Mouse (Mus musculus) left cerebral cortex, postnatal 36 days (tissue): ENCODE data around the gene Plcb2. TPM values are rescaled to one million over a fixed set of nuclear protein-coding genes. Genes with fewer than 3 reads are reported as not detected.

Experiments used
- DNase-seq, 2 experiments: peaks; one replicate each; pipeline ENCODE4 v3.0.0; 2021 to 2022; ENCODE audit warnings: low spot score in 2 of 2, mixed read lengths in 1 of 2
- intact Hi-C: fragments of 180-260 bp; cut with DNase I; formaldehyde crosslinking; loops from one replicate; pipeline ENCODE4 v1.15.1; 2025
- total RNA-seq, 2 experiments: library from RNA; stranded (reverse); gene quantifications; 2 replicates each; pipeline ENCODE4 v1.2.3; 2021

Gene Plcb2
- total RNA-seq, 2 experiments from 2014 or later, result 2.4 to 3.4 TPM

GRCm38 (mm10) chr2:118727911-118728310, 327 bp downstream of the Plcb2 start:
- DNase-seq, result no peak
- intact Hi-C loops, result no loop called here

GRCm38 (mm10) chr2:118726873-118727272, 1.4 kb downstream of the Plcb2 start:
- intact Hi-C loops, result no loop called here
- no peak for DNase-seq

- intact Hi-C loops, result no loop called here
- DNase-seq, result no peak
These were observed 2.7 kb downstream of the Plcb2 start for GRCm38 (mm10) chr2:118725511-118725910.

GRCm38 (mm10) chr2:118723693-118724486, 4.3 kb downstream of the Plcb2 start:
- intact Hi-C loops, result no loop called here
- no peak for DNase-seq

GRCm38 (mm10) chr2:118716677-118717076, 11.6 kb downstream of the Plcb2 start:
- no peak for DNase-seq
- intact Hi-C loops, result no loop called here

GRCm38 (mm10) chr2:118714230-118714629, 14.0 kb downstream of the Plcb2 start:
- intact Hi-C loops, result no loop called here
- DNase-seq, result peak; percentile 60 to 63

- DNase-seq, result no peak
- intact Hi-C loops, result no loop called here
These were observed 14.6 kb downstream of the Plcb2 start for GRCm38 (mm10) chr2:118713631-118714030.

- DNase-seq, result peak in 1 of 2 experiments; percentile 63
- intact Hi-C loops, result no loop called here
These were observed 17.2 kb downstream of the Plcb2 start for GRCm38 (mm10) chr2:118711038-118711494.

- intact Hi-C loops, result no loop called here
- no peak for DNase-seq
These were observed 18.5 kb downstream of the Plcb2 start for GRCm38 (mm10) chr2:118709655-118710221.

- intact Hi-C loops, result no loop called here
- no peak for DNase-seq
These were observed 19.8 kb downstream of the Plcb2 start for GRCm38 (mm10) chr2:118708472-118708871.

GRCm38 (mm10) chr2:118706436-118706835, 21.8 kb downstream of the Plcb2 start:
- intact Hi-C loops, result no loop called here
- DNase-seq, result peak in 1 of 2 experiments; percentile 58

- intact Hi-C loops, result loop anchor here (5.0 kb wide), 2 partner anchors 42 to 43 kb away; partner anchors contain the start of genes Inafm2 and Pak6
- no peak for DNase-seq
These were observed 24.1 kb downstream of the Plcb2 start, which contains the start of gene Ankrd63 for GRCm38 (mm10) chr2:118703913-118704730. Gene Ankrd63, minus strand, starts transcription at chr2:118703963.

- peak in 1 of 2 experiments; percentile 61 for DNase-seq
- intact Hi-C loops, result loop anchor here (5.0 kb wide), 2 partner anchors 41 to 44 kb away; partner anchors contain the start of genes Inafm2 and Pak6
These were observed 25.1 kb downstream of the Plcb2 start for GRCm38 (mm10) chr2:118702883-118703761.

GRCm38 (mm10) chr2:118701971-118702882, 26.0 kb downstream of the Plcb2 start:
- intact Hi-C loops, result loop anchor here (2.0 to 5.0 kb wide), 3 partner anchors 40 to 181 kb away; partner anchors contain the start of genes Inafm2 and Pak6
- DNase-seq, result no peak

- no peak for DNase-seq
- intact Hi-C loops, result loop anchor here (2.0 to 5.0 kb wide), 3 partner anchors 39 to 182 kb away; partner anchors contain the start of genes Inafm2 and Pak6
These were observed 27.1 kb downstream of the Plcb2 start for GRCm38 (mm10) chr2:118701161-118701560.

GRCm38 (mm10) chr2:118700179-118701062, 27.8 kb downstream of the Plcb2 start:
- intact Hi-C loops, result loop anchor here (1.0 to 5.0 kb wide), 4 partner anchors 30 to 182 kb away; partner anchors contain the start of genes Inafm2 and Pak6
- DNase-seq, result peak; percentile 63 to 66

- DNase-seq, result no peak
- intact Hi-C loops, result loop anchor here (5.0 kb wide), 1 partner anchor 211 kb away; no protein-coding TSS in a partner anchor
These were observed 30.3 kb downstream of the Plcb2 start for GRCm38 (mm10) chr2:118697955-118698354.
